Comparison of ENCODE assay signal across 24 mouse cellular contexts in genomic region chr10:6032469-6032868, GRCm38 (mm10).
"Had no signal": no experiment of that assay in that cellular context is flagged by ENCODE, and none has a peak within 500 bp of the region (broad histone marks: within the 10 kb centered on the region; RNA-seq: fewer than 3 reads in every experiment).

No protein-coding gene starts in this region.

- H3K36me3 ChIP-seq: heart, embryonic 10.5 days; heart, embryonic 12.5 days; hindbrain, embryonic 10.5 days; hindbrain, embryonic 12.5 days; intestine, embryonic 15.5 days; limb, embryonic 10.5 days; limb, embryonic 12.5 days; liver, embryonic 13.5 days; liver, embryonic 15.5 days had no signal

- H3K9ac ChIP-seq: heart, embryonic 12.5 days; hindbrain, embryonic 12.5 days; hindbrain, embryonic 14.5 days; intestine, embryonic 15.5 days; limb, embryonic 12.5 days; liver, embryonic 13.5 days; liver, embryonic 15.5 days had no signal

- H3K4me2 ChIP-seq: heart, embryonic 12.5 days; hindbrain, embryonic 12.5 days; hindbrain, embryonic 14.5 days; intestine, embryonic 15.5 days; limb, embryonic 12.5 days; liver, embryonic 11.5 days; liver, embryonic 13.5 days; liver, embryonic 15.5 days had no signal

- DNase-seq: gastrocnemius, postnatal 14 days; gastrocnemius, postnatal 36 days; heart, adult 18-20 months; heart, postnatal 10 days; heart, postnatal 4 days; kidney, adult 18-20 months; kidney, adult 8-10 months; kidney, postnatal 10 days; kidney, postnatal 25 days; kidney, postnatal 4 days; liver; liver, embryonic 13.5 days had no signal

- H3K27me3 ChIP-seq: heart, embryonic 12.5 days; hindbrain, embryonic 12.5 days; intestine, embryonic 15.5 days; limb, embryonic 12.5 days; liver, embryonic 13.5 days; liver, embryonic 15.5 days had no signal

- H3K27ac ChIP-seq: heart, embryonic 10.5 days; hindbrain, embryonic 10.5 days; hindbrain, embryonic 12.5 days; hindbrain, embryonic 14.5 days; intestine, embryonic 15.5 days; layer of hippocampus, adult 2 months; left cerebral cortex, adult 2 months; limb, embryonic 10.5 days; limb, embryonic 12.5 days; liver, embryonic 13.5 days; liver, embryonic 15.5 days had no signal

- H3K4me3 ChIP-seq: heart, embryonic 10.5 days; heart, embryonic 12.5 days; hindbrain, embryonic 10.5 days; hindbrain, embryonic 12.5 days; intestine, embryonic 15.5 days; layer of hippocampus, adult 2 months; left cerebral cortex, adult 2 months; limb, embryonic 10.5 days; limb, embryonic 12.5 days; liver, embryonic 13.5 days; liver, embryonic 15.5 days had no signal

- H3K9me3 ChIP-seq: heart, embryonic 10.5 days; heart, embryonic 12.5 days; hindbrain, embryonic 10.5 days; hindbrain, embryonic 12.5 days; intestine, embryonic 15.5 days; limb, embryonic 10.5 days; limb, embryonic 12.5 days; liver, embryonic 13.5 days; liver, embryonic 15.5 days had no signal

- H3K4me1 ChIP-seq: heart, embryonic 10.5 days; heart, embryonic 12.5 days; hindbrain, embryonic 10.5 days; hindbrain, embryonic 12.5 days; intestine, embryonic 15.5 days; limb, embryonic 12.5 days; liver, embryonic 13.5 days; liver, embryonic 15.5 days had no signal
